Mouse (Mus musculus) embryonic fibroblast, embryonic 13.5 days (primary cell): ENCODE results near the gene Pik3r1.

Source experiments
- CTCF ChIP-seq: IDR thresholded peaks from 2 replicates; pipeline ENCODE4 v1.5.1; 2011; ENCODE audit warnings: mild to moderate bottlenecking, control low read depth, low read length, moderate library complexity, borderline replicate concordance; ENCODE audit not compliant: insufficient read depth
- POLR2A ChIP-seq: IDR thresholded peaks from 2 replicates; pipeline ENCODE4 v1.6.1; 2011; ENCODE audit warnings: low read depth, mild to moderate bottlenecking, control low read depth, low read length, moderate library complexity

DNA sequence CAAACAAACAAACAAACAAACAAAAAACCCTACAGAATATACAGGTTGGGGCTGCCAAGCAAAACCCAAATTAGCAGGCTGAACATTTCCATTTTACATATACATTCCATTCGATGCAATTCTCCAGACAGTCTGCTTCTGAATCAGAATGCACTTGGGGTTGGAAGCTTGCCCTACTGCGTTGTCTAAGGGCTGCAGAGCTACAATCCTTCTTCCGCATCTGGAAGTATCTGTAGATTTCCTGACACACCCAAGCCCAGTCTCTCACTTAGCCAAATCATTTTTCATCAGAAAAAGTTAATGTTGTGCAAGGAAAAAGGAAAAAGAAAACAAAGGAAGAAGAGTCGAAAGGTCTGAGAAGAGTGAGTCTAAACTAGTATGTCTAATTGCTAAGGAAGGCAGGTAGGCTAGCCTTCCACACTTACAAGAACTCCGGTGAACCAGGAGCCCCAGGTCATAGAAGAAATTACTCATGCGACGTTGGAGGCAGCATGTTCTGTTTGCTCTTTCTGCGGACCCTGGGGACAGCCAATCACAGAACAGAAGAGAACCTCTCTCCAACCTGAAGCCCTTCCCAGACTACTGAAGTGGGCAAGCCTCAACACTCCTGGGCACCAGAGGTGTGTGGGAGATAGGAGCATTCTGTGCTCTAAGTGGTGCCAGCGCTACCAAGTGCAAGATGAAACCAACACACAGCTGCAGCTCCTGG lies 55.1 kb downstream of the Pik3r1 start:
- TF ChIP-seq CTCF (no peak), POLR2A (no peak)
